Mouse (Mus musculus): ENCODE measurements around the gene S1pr2.
"Not testable (repeated sequence)": the region's sequence is repeated elsewhere in the genome, so short reads cannot be mapped to it uniquely, and the experiment has no call there.

The S1pr2 gene

DNA sequence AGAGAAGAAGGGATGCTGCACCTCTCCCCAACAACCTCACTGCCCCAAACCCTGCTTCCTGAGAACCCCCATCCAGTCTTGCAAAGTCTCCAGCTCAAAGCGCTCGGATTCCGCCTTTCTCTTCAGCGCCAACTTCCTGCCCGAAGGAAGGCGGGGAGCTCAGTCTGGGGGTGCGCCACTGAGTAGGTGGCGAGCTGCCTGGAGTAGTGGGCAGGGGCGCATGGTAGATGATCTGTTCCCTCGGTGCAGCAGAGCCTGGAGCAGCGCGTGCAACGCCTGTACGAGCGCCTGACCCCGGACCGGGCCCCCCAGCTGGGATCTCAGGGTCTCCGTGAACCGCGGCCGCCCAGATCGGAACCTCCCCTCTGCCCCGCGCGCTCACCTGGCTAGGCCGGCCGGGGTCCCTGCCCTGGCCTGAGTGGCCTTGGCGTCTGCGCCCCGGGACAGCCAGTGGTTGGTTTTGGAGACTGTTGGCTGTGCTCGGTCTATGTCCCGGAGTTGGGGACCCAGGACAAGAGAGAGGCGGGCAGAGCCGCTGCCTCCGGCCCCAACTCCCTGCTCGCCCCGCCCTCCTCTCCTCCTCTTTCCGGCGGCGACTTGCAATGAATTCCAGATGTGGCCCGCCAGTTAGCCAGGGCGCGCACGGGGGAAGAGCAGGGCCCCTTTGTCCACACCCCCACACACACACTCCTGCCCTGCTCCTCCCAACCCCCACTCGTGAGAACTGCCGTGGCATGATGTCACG lies at the start of gene S1pr2:
TSS of gene S1pr2 (minus strand) at position 566 of the 745 bp plus-strand sequence.
- peak; percentile 88 for DNase-seq (ENCODE audit: low spot score)

DNA sequence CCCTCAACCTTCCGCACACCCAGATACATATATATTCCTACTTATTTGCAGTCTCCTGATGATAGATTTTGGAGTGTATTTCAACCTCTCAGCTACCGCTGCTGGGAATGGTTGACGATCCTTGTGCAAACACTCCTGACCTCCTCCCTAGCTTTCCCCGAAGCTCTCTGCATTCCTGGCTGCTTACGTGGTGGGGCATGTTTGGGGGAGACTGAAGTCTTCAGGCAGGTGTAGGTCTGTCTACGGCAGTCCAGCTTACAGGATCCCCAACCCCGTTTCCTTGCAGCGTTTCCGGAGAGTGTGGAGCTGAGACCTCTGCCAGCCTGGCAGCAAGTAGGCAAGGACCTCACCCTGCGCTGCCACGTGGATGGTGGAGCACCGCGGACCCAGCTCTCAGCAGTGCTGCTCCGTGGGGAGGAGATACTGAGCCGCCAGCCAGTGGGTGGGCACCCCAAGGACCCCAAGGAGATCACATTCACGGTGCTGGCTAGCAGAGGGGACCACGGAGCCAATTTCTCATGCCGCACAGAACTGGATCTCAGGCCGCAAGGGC lies 48.8 kb upstream of the S1pr2 start:
- no peak for DNase-seq (ENCODE audit: low spot score)

DNA sequence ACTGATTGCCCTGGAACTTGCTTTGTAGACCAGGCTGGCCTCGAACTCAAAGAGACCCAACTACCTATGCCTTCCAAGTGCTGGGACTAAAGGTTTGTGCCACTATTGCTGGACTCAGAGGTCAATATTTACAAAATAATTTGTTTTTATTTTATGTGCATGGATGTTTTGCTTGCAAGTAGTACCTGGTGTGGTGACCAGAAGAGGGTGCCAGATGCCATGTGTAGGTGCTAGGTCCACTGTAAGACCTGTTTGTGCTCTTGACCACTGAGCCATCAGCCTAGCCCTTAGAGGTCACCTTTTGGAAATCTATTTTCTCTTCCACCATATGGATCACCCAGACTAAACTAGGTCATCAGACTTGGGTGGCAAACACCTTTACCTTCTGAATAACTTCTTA lies 46.1 kb upstream of the S1pr2 start:
- DNase-seq (ENCODE audit: low spot score), result no peak

DNA sequence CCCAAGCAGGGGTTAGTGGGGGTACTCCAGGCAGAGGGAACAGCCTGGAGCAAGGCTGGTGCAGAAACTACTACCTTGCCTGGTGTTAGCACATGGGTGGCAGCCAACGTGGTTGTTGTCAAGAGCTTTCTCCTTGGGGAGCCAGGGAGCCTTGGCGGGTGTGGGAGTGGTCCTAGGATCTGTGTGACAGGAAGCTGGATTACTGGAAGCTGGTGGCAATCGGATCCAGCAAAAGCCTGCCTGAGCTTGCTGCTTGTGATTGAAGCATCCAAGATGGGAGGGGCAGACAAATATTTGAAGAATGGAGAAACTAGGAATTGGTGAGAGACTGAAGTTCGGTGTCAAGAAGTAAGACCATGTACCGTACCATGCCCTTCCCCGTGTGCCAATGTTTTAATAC lies 45.7 kb upstream of the S1pr2 start:
- DNase-seq (ENCODE audit: low spot score), result no peak

- no peak for DNase-seq (ENCODE audit: low spot score)
Observed at GRCm38 (mm10) chr9:21021363-21021762, 44.8 kb upstream of the S1pr2 start.

DNA sequence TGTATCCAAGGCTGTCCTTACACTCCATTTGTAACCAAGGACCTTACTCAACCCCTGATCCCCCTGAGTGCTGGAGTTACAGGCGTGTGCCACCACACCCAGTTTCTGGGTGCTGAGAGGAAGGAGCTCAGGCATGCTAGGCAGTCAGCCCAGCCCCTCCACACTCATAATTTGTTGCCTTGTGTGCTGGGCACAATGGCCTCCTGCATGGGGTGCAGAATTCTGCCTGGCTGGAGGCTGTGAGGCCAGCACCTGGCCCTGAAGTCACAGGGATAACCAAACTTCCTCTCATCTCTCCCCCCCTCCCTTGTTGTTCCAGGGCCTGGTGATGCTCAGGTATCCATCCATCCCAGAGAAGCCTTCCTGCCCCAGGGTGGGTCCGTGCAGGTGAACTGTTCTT lies 42.0 kb upstream of the S1pr2 start:
- DNase-seq (ENCODE audit: low spot score), result no peak

DNA sequence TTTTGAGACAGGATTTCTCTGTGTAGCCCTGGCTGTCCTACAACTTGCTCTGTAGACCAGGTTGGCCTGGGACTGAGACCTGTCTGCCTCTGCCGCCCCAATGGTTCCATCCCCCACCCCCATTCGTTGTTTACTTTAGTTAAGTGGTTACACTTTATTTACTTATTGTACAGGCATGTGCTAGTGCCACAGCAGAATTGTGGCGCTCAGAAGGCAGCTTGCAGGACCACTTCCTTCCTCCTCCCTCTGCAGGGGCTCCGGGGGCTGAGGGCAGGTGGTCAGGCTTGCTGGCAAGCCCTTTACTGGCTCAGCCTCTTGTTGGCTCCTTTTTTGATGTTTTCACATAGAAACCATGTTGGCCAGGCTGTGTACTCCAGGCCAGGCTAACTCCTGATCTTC lies 40.6 kb upstream of the S1pr2 start:
- DNase-seq (ENCODE audit: low spot score), result no peak

DNA sequence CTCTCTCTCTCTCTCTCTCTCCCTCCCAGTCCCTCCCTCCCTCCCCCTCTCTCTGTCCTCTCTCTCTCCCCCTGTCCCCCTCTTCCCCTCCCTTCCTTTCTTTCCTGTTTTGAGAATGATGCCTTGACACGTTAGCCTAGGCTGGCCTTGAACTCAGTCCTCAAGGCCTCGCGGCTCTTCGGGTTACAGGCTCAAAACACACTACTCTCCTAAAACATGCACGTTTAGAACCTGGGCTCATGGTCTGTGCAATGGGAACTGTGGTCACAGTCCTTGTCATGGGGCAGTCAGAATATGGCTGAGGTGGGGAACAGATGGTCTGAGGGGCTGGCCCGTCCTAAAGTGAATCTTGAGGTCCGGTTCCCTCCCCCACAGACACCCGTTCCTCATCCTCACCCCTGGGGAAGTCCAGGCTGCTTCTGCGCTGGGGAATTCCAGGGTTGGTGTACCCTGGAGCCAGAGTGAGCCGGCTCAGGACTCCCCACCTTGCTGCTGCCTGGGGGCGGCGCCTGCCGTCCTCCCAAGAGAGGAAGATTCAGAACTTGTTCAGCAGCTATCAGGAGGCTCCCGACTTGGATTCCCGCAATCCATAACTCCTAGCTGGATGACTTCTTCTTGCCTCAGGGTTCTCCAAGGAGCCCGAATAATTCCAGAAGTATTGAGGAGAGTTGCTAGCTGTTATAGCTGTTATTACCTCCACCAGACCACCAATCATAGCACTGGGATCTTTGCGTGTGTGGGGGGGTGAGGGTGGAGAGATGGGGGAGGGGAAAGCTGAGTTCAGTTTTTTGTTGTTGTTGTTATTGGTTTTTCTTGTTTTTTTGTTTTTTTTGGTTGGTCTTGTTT lies 40.0 kb upstream of the S1pr2 start:
- DNase-seq (ENCODE audit: low spot score), result no peak

DNA sequence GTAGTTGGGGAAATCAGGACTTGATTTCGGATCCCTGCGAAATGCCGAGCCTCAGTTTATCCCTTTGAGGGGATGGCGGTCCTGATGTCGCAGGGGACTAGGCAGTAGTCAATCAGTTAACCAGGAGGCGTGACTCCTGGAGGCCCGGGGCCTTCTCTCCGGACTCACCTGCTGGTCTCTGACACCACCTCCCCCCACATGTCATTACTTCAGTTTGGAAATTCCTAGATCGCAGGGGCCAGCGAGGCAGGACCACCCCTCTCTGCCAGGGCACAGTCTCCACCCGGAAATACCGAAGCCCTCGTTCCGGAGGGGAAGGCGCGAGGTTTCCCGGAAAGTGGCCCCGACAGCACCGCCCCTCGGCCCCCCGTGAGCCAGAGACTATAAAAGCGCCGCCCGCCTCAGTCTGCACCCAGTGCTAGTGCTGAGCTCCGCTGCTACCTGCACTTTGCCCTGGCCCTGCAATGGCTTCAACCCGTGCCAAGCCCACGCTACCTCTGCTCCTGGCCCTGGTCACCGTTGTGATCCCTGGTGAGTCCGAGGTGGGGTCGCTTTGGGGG lies 39.1 kb upstream of the S1pr2 start, which contains the start of gene Icam1:
TSS of gene Icam1 (plus strand) at position 415 of the 560 bp plus-strand sequence.
- DNase-seq (ENCODE audit: low spot score), result peak; percentile 90

DNA sequence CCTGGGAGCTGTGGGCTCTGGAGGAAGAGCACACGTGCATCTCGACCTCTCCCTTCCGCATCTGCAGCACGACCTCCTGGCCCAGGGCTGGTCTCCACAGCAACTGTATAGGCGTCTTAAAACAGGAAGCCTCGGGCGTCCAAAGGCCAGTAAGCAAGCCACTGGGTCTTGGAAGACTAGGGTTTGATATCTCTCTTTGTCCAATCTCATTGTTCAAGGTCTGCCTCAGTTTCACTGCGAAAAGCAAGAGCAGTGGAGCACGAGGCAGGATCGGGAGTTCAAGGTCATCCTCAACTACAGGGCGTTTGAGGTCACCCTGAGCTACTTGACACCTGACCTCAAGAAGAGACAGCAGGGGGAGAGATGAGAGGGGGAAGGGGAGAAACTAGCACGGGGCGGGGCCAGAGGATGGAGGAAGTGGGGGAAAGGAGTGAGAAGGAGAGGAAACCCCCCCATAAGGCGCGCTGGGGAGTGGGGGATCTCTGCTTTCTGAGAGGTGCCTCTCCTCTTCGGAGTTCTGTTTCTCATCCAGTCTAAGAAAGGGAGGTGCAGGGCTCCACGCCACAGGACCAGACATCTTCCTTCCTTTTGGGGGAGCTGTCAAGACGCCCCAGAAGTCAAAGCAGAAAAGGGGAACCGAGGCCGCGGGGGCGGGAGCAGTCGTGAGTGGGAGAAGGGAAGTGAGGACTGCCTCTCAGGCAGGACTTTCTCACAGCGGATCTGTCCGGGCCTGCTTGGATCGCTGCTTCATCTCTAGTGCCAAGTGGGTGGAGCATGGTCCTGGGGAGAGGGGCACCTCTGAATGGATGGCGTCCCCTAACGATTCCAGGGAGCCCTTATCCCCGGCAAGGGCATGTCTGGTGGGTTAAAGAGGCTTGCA lies 38.4 kb upstream of the S1pr2 start:
- DNase-seq (ENCODE audit: low spot score), result peak; percentile 66

DNA sequence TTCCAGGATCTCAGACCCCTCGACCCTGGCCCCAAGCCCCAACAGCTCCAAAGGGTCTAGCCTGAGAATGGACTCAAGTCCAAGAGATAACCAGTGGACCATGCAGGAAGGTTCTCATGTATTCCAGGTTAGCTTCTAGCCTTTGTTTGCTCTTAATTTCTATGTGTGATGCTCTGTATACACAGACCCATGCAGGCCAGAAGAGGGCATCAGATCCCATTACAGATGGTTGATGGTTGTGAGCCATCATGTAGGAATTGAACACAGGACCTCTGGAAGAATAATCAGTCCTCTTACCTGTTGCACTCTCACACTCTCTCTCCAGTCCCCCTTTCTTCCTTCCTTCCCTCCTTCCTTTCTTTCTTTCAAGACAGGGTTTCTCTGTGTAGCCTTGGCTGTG lies 35.8 kb upstream of the S1pr2 start:
- DNase-seq (ENCODE audit: low spot score), result no peak

- DNase-seq (ENCODE audit: low spot score), result no peak
Observed at GRCm38 (mm10) chr9:21011846-21012312, 35.3 kb upstream of the S1pr2 start.

- DNase-seq (ENCODE audit: low spot score), result not testable (repeated sequence)
Observed at GRCm38 (mm10) chr9:21010939-21011541, 34.5 kb upstream of the S1pr2 start.

GRCm38 (mm10) chr9:21010362-21010761 lies 33.8 kb upstream of the S1pr2 start:
- DNase-seq (ENCODE audit: low spot score), result no peak

- no peak for DNase-seq (ENCODE audit: low spot score)
Observed at GRCm38 (mm10) chr9:21008007-21008406, 31.4 kb upstream of the S1pr2 start.

DNA sequence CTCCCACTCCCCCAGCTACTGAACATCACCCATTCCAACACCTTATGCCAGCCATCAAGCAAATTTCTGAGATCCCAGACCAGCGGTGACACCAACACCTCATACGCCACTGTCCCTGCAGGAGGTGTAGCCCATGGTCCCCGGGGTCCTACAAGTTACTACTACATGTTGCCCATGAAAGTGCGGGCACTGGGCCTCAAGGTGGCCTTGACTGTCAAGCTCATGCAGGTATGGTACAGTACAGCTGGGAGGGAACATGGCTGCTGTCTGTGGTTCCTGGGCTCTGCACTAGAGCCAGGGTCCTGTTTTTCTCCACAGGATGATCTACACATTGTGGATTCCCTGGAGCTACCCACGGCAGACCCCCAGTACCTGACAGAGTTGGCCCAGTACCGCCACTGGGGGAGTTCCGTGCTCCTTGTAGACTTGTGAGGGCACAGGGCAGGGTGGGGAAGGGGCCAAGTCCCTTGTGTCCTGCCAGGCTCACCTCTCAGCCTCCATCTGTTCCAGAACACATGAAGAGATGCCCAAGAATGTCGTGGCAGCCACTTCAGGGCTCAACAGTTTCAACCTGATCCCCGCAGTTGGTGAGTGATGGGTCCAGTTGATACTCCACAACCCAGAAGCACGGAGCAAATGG lies 30.9 kb upstream of the S1pr2 start:
- no peak for DNase-seq (ENCODE audit: low spot score)

- peak; percentile 91 for DNase-seq (ENCODE audit: low spot score)
Observed at GRCm38 (mm10) chr9:21002627-21003551, 26.3 kb upstream of the S1pr2 start, which contains the start of gene Mrpl4. Gene Mrpl4 (plus strand): TSS chr9:21002738.

DNA sequence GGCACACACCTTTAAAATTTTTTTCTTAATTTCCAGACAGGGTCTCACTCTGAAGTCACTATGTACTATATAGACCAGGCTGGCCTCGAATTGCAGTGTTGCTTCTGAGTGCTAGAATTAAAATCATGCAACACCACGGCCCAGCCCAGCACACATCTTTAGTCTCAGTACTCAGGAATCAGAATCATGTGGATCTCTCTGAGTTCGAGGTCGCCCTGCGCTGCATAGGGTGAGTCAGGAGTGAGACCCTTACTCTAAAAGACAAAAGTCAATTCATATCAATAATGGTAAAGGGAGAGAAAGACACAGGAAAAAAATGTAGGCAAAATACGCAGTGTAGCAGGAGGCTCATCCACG lies 25.7 kb upstream of the S1pr2 start:
- DNase-seq (ENCODE audit: low spot score), result no peak

DNA sequence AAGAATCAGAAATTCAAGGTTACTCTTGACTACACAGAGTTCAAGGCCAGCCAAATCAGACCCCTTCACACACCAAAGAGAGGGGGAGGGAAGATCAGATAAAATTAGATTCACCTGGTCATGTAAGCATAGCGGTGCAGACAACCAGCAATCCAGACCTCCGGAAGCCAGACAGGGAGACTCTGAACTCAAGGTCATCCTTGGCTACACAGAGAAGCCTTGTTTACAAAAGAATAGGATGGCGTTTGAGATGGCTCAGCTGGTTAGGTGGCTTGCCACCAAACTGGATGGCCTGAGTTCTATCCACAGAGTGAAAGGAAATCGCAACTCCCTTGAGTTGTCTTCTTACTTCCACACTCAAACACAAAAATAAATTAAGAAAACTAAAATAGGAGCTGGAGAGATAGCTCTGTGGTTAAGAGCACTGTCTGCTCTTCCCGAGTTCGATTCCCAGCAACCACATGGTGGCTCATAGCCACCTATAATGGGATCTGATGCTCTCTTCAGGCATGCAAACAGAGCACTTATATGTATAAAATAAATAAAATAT lies 25.1 kb upstream of the S1pr2 start:
- no peak for DNase-seq (ENCODE audit: low spot score)
